Mouse (Mus musculus): Measurements from ENCODE around the gene Gm2007.
"Not testable (repeated sequence)": the region's sequence is repeated elsewhere in the genome, so short reads cannot be mapped to it uniquely, and the experiment has no call there.

Gene Gm2007

DNA sequence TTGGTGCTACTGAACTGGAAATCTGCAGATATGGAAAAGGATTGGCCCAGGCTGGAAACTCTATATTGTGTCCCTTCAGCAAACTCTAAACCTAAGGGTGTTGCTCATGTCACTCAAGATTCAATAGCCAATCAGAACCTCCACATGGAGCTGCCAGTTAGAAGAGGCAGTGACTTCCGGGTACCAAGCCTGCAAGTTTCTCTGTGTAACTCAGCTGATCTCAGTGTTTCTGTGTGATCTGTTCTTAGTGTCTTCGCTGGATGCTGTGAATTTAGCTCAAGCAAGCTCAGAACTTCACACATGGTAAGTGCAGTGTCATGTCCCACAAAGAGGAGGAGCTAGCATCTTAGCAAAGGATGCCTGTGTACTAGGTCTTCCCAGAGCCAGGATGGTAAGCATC is at the start of gene Gm2007:
Gene Gm2007 (plus strand): TSS at position 301 of the 400 bp plus-strand sequence.
- not testable (repeated sequence) for DNase-seq

- not testable (repeated sequence) for DNase-seq
These were observed 37.8 kb upstream of the Gm2007 start, which contains the start of gene Zfp969 for GRCm38 (mm10) chr2:175703546-175703945. Gene Zfp969, minus strand, starts transcription at chr2:175703646.

DNA sequence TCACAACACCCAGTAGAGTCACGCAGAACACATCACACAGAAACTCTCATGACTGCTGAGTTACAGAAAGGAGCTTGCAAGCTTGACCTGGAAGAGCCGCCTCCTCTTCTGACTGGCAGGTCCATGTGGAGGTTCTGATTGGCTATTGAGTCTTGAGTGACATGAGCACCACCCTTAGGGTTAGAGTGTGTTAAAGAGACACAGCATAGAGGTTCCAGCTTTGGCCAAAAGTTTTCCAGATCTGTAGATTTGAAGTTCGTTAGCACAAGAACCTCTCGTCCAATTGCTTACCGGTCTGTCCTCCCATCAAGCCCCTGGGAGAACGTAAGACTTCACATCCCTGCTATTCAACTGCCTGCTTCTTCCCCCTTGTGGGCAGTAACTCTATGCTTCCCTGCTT is 59.7 kb downstream of the Gm2007 start, which contains the start of gene Gm14288:
Gene Gm14288 (minus strand): TSS at position 101 of the 400 bp plus-strand sequence.
- not testable (repeated sequence) for DNase-seq

All from layer of hippocampus, adult 9-11 months (tissue).